Mouse (Mus musculus) forelimb bud, embryonic 11.5 days (tissue): ENCODE results near the gene Ssrp1.

Experiments
- DNase-seq: peaks from one replicate; pipeline ENCODE4 v3.0.0-alpha.2; 2012; ENCODE audit warnings: low read depth, low spot score

The Ssrp1 gene

DNA sequence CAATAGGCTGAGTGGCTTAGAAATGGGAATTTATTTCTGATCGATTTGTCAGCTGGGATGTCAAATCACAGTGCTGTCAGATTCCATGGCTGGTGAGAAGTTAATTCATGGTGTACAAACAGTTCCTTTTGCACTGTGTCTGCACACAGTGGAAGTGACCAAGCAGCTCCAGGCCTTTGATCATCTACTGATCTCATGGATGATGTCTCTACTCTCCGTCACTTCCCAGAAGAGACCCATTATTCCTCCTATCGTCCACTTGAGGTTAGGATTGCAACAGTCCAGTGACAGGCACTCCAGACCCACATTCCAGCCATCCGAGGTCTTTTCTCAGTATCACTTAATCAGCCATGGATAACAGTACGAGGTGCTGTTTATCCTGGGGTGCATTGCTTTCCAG is 36.7 kb downstream of the Ssrp1 start:
- DNase-seq: no peak

DNA sequence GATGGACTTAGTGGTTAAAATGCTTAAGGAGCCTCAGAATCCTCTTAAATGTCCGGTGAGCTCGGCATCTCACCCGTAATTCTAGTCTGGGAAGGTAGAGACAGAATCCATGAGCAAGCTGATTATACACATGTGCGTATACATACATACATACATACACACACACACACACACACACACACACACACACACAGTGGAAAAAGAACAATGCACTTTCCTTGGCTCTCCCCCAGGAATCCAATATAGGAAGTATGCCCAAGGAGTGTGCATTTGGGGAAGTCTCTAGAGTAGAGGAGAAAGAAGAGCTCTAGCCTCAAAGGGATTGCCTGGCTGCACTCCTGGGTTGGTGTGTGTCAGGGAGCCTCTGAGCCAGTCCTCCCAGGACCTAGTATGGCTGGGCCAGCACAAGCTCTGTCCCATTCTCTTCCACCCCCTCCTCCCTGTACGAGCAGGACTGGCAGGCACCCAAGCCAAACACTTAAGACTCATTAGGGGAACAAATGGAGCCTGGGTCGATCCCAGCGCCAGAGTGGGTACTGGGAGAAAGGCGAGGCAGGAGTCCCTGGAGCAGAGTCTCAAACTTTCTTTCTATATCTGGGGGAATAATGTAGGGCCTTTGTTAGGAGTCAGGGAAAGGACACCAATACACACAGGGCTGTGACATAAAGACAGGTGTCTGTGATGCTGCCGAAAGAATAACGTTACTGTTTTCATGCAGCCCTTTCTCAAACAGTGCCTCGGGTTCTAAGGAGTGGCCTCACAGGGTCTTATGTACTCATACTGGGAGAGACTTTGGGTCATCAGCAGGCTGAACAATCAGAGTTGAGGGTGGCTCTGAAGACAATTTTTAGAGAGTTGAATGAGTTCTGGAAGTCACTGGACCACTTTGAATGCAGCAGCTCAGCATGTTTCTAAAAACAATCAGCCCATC is 51.9 kb downstream of the Ssrp1 start:
- no peak for DNase-seq

- DNase-seq: no peak
Observed at GRCm38 (mm10) chr2:85091325-85091724, 54.3 kb downstream of the Ssrp1 start.

- no peak for DNase-seq
Observed at GRCm38 (mm10) chr2:85093376-85093775, 56.3 kb downstream of the Ssrp1 start.

GRCm38 (mm10) chr2:85095906-85096305 is 58.9 kb downstream of the Ssrp1 start:
- no peak for DNase-seq
